Mouse (Mus musculus) gastrocnemius, postnatal 10 days (tissue): ENCODE results near the gene Spx. TPM values are rescaled to one million over a fixed set of nuclear protein-coding genes. Genes with fewer than 3 reads are reported as not detected.
A peak's percentile ranks its signal among the peaks of the same experiment; 100 is the strongest.

Source experiments
- DNase-seq: peaks from one replicate; pipeline ENCODE4 v3.0.0; 2021; ENCODE audit warnings: mixed read lengths
- long read RNA-seq, 2 experiments: library from polyadenylated mRNA; stranded (forward); transcript quantifications; one replicate each; pipeline ENCODE4 v2.0.0; 2021
- total RNA-seq, 2 experiments: library from RNA; stranded (reverse); gene quantifications; 2 replicates each; pipeline ENCODE4 v1.2.3; 2021

Gene Spx
- total RNA-seq: not detected
- long read RNA-seq, experiment 1, partial matches to known transcripts: 0 of 1 reads
- long read RNA-seq, experiment 1, other reads (novel, unspliced or antisense): 1 of 1 reads
- long read RNA-seq, experiment 2: 0 reads

DNA sequence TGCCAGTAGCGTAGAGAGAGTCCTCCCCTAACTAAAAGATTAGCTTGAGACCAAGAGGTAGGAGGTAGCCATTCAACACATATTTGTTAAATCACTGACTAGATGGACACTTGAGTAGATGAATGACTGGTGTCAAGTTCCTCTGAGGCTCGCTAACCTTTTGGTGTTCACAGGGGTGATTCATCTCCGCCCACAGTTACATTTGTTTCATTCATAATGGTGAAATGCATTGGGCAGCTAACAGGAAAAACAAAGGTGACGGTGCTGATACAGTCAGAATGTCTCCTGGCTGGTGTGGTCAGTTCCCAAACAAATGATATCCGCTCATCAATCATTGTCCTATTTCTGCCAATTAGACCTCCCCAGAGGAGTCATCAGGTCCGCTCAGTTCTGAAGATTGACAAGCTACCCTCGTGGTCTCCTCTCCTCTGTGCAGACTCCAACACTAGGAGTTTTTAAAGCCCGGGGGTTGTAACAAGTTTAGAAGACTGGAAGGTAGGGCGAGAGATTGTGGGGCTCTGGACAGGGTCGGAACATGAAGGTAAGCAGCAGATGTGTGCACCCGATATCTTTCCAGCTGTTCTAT, at the start of gene Spx:
Gene Spx (plus strand): TSS at position 536 of the 586 bp plus-strand sequence.
- no peak for DNase-seq

DNA sequence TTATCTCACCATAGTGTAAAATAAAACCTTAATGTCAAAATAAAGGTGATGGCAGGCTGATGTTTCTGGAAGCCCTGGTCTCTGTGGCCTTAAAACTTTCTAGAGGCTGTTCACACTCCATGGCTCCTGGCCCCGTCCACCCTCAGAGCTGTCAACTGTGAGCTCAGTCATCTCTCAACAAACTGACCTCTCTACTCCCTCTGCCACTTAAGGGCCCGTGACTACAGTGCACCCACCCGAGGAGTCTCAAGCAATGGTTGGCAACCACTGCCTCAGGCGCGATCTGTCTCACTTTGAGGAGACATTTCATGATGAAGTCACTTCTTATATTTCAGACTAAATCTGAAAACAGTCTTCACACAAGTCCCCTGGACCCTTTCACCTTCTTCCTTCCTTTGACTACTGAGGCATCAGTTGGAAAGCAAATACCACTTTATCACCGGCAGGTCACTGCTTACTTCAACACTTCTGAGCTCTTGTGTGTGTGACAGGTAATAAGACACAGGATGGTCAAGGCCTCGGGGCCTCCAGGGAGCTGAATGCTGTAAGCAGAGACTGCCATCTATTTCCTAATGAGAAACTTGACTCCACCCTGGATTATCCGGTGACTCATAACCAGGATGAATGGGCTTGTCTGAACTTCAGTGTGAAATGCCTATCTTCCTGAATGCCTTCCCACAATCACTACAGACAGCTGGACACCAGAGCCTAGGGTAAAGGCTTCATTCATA, 47.3 kb upstream of the Spx start:
- no peak for DNase-seq

DNA sequence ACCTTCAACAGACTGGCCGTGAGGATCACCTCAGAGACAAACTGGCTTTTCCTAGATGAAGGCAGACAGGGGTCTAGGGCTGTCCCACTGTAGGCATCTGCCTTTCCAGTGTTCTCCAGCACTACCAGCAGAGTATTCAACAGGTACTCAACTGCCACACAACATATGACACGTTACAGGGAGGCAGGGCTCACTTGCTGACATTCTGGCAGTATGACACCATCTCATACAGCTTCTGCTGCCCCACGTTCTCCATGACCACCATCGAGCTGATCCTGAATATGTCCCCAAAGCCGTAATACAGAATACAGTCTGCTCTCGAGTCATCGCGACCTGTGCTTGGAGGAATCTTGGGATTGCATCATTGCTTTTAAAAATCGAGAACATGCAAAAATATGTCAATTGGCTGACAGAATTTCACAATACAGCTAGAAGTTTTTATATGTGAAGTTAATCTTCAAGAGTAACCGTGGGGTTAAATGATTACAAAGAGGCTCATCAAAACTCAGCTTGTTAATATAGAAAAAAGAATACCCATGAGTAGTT, 46.7 kb upstream of the Spx start:
- DNase-seq: no peak

DNA sequence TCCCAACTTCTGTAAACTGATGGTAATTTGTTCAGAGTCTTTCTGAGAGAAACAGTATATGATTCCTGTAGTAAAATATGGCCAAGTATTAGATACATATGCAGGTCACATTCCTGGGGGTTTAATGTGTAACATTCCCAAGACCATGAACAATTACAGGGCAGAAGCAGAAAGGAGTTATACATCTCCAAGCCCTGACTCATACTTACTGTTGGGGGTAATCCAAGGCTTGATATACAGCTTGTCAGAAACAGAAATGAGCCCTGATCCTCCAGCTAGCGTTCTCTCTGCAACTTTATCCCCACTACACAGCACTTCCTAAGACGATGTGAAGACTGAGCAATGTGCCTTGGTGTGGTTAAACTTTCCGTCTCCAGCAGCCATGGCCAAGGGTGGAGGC, 45.7 kb upstream of the Spx start:
- no peak for DNase-seq

DNA sequence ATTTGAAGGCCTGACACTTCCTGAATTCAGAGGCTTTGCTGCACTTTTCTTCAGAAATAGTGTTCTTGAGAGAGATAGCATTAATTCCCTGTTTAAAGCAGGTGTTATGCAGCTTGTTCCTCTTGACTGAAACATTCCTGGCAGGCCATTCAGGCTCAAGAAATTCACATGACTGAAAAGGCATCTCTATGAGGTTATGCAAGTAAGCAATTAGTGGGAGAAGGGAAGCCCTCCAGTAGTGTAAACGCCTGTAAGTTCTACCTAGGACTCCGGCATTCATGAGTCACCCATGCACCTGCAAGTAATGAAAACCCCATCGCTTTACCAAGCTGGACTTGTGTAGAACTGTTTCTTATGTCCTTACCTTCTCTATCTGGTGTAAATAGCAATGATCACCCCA, 43.7 kb upstream of the Spx start:
- DNase-seq: no peak

DNA sequence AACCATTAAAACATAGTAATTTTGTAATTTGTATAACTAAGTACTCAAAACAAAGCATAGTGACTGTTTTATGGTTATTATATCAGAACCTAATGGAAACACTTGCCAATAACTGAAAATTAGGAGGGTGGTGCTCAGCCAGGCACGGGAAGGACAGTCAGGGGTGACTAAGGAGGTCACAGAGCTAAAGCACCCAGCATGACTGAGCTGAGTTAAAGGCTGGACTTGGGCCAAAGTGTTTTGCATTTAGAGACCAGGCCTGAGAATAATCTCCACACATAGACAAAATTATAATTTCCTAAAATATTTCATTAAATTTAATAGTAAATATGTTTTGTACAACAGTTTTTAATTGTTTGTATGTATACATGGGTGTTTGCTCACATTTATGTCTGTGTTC, 36.2 kb upstream of the Spx start:
- DNase-seq: no peak

DNA sequence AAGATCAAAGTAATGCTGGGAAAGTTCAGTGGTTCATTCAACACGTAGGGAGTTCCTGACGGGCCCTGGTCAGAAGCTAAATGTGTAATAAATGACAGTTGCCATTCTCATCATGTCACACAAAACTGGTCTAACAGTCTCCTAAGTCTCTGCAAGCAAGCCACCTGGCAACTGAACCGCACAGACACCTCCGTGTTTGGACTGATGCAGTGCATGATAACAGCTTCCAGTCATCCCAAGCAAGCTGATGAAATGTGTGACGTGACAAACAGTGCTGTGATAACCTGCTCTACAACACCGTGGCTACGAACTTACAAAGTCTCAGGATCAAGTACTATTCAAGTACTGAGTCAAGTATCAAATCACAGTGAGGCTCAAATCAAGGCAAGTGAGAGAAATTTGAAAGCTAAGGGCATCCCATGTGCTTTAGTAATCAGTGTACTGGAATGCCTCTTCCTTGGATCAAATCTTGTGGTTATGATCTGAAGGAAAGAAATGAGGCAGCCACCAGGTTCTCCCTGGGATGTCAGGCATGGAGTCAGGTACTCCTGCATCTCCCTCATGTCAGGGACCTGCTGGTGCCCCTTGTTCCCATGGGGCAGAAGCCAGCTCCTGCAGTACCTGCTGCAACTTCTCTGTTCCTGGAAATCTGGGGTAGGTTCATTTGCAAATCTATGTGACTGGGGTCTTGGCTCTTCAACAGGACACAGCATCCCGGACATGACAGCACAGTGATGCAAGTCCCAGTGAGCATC, 34.5 kb upstream of the Spx start:
- DNase-seq: no peak

DNA sequence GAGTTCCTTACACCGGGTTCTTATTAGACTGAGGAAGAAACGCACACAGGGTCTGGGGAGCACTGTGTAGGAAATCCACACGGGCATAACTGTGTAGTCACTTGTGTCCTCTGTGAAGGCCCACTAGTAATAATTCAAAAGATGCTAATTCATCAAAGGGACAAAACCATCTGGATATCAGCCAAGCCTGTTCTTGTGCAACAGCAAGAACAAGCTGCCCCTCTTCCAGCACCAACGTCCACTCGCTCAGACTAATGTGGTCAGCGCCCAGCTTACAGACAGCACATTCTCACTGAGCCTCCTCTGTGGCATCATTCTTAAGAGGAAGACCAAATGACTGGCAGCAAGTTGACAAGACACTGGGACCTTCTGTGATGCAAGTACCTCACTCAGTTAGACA, 33.3 kb upstream of the Spx start:
- DNase-seq: no peak

DNA sequence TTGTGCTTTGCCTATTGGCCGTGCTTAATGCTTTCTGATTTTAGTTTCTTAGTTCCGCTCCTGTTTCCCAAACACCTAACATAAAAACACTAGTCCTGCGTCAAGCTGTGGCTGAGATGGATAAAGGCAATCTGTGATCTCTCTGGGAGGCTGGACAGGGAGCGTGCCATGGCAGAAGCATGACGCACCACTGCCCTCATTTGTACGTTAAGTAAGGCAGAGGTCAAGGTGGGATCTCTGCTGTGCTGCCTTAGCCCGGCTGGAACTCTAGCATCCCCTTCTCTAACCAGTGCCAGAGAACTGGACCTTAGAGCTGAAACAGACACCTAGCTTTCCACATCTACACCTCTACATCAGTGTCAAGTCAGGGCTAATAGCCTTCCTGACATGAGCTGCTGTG, 31.6 kb upstream of the Spx start:
- DNase-seq: no peak

DNA sequence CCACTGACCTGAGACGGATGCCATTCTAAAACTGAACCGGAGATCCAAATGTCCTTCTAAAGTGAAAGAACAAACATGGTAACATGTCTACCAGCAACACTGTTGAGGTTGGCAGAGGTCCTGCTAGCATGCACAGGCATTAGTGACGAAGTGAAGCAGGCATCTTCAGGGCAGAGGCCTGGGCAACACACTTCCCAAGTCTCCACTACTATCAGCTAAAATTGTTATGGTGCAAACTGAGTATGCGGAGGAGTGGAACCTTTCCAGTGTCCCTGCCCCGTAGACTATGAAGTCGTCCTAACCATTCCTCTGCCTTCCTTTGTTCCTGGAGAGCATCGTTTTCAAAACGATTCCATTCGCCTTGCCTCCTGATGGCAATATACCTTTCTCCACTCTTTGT, 28.7 kb upstream of the Spx start:
- no peak for DNase-seq

DNA sequence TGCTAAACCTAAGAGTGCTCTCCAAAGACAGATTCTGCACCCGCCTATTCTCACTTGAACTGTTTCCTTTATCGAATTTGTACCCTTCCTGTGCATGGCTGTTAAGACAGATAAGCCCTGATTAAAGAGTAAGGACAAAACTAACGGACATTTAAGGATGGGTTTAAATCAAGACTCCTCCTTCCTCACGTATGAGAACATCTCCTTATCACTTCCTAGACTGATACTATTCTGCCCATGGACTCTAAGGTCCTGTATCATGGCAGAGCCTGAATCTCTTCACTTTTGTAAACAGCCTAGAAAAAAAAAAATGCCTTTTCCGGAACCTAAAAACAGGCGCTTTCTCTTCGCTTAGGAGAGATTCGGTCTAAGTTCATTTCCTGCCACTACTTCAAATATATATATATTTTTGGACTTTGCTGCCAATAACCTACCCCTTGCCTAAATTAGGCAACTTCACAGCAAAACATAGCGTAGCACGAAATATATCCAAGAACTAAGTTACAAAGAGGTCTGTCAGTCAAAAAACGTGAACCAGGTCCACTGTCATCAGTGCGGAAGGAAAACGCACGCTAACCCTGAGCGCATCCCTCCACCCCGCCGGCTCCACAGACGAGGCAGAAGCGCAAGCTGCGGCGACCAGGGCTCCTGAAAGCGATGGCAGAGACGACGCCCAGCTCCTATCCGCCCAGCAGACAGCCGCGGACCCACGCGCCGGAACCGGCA, 26.8 kb upstream of the Spx start:
- DNase-seq: no peak

DNA sequence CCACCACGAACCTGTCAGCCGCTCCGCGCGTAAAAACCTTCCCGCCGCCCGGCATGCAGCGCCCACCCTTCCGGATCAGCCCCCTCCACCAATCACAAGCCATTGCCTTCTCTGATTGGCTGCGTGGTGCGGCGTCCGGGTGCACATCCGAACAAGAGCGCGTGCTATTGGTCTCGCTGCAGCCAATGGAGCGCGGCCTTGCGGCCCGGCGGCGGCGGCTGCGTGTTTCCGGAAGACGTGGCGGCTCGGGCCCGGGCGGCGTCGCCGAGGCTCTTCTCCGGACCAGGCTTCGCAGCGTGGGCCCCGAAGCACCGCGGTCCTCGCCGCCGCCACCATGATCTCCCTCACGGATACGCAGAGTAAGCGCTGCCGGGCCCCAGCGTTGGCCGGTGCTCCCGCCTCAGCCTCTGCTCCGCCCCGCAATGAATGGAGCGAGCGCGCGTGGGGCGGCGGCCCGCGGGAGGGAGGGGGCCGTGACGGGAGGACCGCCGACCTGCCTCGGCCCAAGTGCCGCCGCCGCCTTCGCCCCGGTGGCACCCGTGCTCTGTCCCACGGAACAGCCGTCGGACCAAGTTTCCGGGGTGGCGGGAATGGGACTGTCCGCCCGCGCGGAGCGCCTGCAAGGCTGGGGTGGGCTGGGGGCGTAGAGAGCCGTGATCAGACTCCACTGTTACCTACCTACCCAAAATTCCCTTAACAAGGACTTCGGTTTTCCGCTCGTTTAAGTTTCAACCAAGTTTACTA, 26.1 kb upstream of the Spx start, which contains the start of the genes Recql and Golt1b:
Gene Recql (minus strand): TSS at position 77 of the 744 bp plus-strand sequence.
Gene Golt1b (plus strand): TSS at position 211 of the 744 bp plus-strand sequence.
- DNase-seq: peak; percentile 98

DNA sequence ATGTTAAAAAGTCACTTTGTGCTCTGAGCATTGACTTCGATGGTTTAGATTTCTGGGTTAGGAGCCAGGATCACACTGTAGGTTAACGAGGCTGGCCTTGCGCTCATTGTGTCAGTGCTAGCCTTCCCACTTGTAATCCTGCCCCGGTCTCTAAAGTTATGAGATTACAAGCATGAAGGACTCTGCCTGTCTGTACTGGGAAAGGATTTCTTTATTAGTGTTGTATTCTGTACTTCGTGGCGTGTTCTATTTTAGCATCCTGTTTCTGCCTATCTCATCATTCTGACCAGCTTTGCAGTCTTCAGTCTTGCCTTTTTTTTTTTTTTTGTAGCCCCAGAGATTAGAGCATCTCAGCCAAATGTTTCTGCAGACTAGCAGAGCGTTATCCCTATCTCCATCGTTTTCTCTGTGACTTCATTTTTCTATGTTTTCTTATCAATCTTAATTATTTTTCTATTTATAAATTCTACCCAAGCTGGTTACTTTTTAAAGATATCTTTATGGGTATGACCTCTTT, 25.4 kb upstream of the Spx start:
- no peak for DNase-seq

DNA sequence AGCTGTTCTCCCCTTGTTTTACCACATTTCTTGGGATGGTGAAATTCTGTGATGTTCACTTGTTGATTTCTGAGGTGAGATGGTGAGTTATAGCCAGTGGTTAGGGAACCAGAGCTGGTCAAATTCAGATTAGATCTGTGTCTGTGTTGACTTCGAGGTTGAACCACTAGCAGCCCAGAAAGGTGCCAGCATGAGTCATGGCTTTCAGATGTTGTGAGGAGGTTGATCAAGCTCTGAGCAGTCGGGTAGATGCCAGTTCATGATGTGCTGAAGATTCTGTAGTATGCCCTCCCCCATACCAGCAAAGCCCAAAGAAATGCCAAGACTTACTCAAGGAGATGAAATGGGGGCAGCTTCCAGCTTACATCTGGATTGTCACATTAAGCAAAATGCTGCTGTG, 24.1 kb upstream of the Spx start:
- no peak for DNase-seq

DNA sequence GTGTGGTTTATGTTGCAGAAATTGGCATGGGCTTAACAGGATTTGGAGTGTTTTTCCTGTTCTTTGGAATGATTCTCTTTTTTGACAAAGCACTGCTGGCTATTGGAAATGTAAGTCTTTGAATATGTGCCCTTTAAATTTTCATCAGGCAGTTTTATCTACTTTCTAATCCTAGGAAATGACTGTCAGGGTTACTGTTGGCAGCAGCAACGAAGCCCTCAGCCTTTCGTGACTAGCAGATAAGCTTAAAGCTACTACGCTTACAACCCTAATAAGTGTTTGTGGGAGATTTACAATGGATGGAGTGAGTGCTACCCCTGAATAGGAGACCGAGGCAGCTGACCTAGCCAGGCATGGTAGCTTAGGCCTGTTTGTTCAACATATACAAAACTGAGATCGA, 20.9 kb upstream of the Spx start:
- no peak for DNase-seq

DNA sequence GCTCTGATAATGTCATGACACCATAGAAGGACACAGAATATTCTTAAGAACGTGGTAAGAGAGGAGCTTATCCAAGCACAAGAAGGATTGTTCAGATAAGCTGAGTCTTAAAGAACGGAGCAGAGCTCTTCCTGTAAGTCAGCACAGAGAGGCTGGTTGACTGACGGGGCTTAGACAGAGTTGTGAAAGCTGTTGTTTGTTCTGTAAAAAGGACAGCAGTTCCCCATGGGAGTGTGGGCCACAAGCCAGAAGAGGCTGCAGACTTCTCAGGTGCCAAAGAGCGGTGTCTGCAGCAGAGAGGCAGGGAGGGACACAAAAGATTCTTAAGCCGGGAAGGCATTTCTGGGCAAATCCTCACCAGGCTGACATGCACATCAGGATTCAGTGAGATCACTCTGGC, 18.6 kb upstream of the Spx start:
- no peak for DNase-seq

DNA sequence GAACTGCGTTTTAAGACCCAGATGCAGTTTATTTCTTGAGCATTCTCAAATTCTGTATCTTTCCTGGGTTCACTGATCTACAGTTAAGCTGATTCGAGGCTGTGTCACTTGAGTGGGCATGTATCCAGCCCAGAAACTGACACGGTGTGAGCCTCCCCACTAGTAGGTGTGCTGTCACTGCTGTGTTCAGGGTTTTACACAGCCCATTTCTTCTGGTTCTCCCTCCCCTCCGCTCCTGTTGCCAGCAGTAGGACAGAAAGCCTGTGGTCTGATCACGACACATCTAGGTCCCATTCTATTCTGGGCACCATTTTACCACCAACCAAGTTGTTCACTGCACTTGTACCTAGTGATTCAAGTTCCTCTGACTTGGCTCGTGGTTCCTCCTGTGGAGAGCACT, 17.5 kb upstream of the Spx start:
- no peak for DNase-seq

DNA sequence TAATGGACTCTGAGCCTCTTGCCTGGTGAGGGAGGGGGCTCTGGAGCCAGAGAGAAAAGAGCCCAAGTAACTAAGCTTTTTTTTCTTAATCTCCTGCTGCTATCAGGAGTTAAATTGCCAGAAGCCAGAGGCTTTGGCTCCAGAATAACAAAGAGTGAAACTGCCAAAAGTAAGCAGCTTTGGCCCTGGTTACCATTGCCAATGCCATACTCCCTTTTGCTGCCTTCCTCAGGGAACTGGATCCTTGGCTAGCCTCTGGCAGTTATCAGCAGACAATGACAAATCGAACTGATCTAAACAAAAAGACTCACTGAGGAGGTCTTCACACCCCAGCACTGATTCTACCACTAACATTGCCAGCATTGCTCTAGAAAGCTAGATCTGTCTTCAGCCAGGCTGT, 2.1 kb upstream of the Spx start:
- no peak for DNase-seq

DNA sequence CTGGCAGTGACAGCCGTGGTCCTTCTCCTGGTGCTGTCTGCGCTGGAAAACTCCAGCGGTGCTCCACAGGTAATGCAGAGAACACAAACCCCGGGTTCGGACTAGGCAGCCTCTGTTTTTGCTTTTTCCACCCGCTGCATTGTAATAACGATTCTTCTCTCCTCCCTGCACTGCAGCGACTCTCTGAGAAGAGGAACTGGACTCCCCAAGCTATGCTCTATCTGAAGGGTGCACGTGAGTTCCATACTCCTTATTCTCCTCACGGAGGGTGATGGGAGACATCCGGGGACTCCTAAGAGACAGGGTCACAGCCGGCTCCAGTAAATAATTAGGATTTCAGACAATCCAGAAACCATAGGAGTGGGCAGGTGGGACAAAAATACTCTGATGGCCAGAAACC, 604 bp downstream of the Spx start:
- no peak for DNase-seq

DNA sequence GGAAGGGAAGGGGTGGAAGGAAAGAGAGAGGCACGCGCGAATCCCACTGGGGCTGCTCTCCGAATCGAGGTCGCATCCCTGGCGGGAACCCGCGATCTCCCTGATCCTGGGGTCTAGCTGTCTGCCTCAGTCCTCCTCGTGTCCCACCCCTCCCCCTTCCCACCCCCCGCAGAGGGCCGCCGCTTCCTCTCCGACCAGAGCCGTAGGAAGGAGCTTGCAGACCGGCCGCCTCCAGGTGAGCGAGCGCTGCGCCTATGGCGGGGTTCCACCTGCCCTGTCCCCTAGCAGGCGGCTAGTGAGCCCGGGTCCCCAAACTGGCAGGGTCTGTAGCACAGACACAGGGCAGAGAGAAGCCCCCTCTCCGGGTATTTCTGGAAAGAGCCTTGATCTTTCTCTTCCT, 1.4 kb downstream of the Spx start:
- no peak for DNase-seq

DNA sequence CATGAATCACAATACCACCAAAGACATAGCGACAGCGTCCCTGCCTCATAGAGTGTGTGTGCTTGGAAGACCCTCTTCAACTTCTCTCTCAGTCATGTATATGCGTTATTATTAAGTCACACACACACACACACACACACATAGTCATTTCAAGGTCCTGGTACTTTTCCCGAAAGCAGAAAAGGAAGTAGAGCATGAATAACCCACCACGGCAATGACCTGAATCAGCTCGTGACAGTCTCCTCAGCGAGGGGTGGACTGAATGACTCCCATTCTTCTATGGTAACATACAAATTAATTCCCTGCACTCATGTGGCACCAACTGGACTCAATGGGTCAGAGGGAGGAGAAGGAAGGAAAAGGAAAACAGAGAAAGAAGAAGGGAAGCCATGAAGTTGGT, 11.7 kb downstream of the Spx start:
- DNase-seq: no peak
